Mouse (Mus musculus): ENCODE measurements around the gene Ush1c. TPM values are rescaled to one million over a fixed set of nuclear protein-coding genes. Genes with fewer than 3 reads are reported as not detected.
"Not testable (repeated sequence)": the region's sequence is repeated elsewhere in the genome, so short reads cannot be mapped to it uniquely, and the experiment has no call there.

The Ush1c gene
- polyA plus RNA-seq, 1 experiment = 0.29 TPM

GRCm38 (mm10) chr7:46181590-46181989 lies 56.7 kb downstream of the Ush1c start:
- Histone ChIP-seq H3K4me3 (ENCODE audit: insufficient read depth, low read length) (no peak overlapping the region), H3K27ac (ENCODE audit: insufficient read depth, low read length) (no peak overlapping the region), H3K4me1 (ENCODE audit: control insufficient read depth, insufficient read depth, low read length) (peaks cover 6% of the 10 kb centered on the region; the same call in 1 of the 2 replicates)
- TF ChIP-seq POLR2A (IDR thresholded peaks at IDR 0.05; ENCODE audit: extremely low read depth, insufficient read depth, low read length) (no peak), CTCF (IDR thresholded peaks at IDR 0.05; ENCODE audit: extremely low read depth, insufficient read depth, low read length) (peak; percentile 93)

DNA sequence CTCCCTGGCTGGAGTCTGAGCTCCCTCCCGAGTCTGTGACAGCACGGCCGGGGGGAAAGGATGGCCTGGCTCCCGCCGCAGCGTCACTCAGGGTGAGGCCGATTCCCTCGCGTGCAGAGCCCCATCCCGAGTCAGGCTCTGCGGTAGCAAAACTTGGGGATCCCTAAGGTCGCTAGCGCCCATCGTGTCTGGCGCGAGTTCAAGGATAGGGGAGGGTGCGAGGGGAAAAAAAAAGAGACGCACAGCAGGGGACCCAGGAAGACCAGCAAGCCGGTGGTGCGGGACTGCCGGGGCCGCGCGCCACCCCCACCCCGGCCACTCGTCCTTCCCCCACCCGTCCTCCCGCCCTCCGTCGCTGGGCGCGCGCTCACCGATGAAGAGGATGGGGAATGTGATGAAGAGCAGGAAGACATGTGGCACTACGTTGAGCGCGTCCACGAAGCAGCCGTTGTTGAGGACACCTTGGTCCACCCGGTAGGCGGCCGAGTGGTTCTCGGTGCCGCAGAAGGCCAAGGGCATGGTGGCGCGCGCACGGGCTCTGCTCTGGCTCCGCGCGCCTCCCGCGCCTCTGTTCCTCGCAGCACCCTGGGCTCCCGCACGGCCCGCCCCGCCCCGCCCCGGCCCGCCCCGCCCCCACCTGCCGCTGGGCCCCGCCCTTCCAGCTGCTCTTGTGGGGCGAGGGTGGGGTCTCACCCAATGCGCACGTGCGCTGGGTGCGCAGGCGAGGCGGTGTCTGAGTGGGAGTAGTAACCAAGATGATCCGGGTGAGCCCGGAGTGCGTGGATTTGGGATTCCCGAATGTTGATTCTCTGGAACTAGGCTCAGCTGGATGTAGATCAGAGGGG lies 58.6 kb downstream of the Ush1c start, which contains the start of gene Abcc8:
Gene Abcc8 (minus strand): TSS at position 603 of the 845 bp plus-strand sequence.
- TF ChIP-seq CTCF (IDR thresholded peaks at IDR 0.05; ENCODE audit: extremely low read depth, insufficient read depth, low read length) = no peak
- TF ChIP-seq POLR2A (IDR thresholded peaks at IDR 0.05; ENCODE audit: extremely low read depth, insufficient read depth, low read length) = peak; percentile 58; the same call in 1 of the 2 replicates
- Histone ChIP-seq H3K4me1 (ENCODE audit: control insufficient read depth, insufficient read depth, low read length) (peaks cover 6% of the 10 kb centered on the region; the same call in 1 of the 2 replicates), H3K4me3 (ENCODE audit: insufficient read depth, low read length) (peak within 1 kb of the TSS; percentile 98), H3K27ac (ENCODE audit: insufficient read depth, low read length) (no peak within 1 kb of the TSS)

DNA sequence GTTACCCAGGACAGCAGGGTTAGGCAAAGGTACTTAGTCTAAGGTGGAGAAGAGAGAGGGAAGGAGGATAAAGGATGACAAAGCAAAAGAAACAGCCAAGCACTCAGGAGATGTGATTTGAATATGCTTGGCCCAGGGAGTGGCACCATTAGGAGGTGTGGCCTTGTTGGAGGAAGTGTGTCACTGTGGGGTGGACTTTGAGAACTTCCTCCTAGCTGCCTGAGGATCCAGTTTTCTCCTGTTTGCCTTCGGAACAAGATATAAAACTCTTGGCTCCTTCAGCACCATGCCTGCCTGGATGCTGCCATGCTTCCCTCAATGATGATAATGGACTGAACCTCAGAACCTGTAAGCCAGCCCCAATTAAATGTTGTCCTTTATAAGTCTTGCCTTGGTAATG lies 69.3 kb downstream of the Ush1c start:
- H3K4me1 ChIP-seq (ENCODE audit: control insufficient read depth, insufficient read depth, low read length); H3K27ac ChIP-seq (ENCODE audit: insufficient read depth, low read length); H3K4me3 ChIP-seq (ENCODE audit: insufficient read depth, low read length): not testable (repeated sequence)

DNA sequence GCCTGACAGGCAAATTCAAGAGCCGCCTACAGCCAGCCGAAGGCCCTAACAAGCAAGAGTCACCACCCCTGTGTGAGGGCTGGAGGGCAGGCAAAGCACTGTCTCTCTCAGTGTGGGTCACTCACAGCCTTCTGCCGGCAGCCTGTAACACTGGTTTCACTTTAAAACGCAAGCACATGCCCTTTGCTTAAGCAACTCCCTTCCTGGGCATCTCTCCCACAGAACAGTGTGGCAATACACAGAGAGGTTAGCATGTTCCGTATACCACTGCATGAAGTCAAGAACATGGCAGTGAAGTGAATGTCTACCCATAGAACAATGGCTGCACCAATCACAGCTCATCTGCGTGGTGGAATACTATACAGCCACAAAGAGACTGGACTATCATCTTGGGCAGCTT lies 69.9 kb downstream of the Ush1c start:
- no peak overlapping the region for H3K4me3 ChIP-seq (ENCODE audit: insufficient read depth, low read length)
- TF ChIP-seq CTCF (IDR thresholded peaks at IDR 0.05; ENCODE audit: extremely low read depth, insufficient read depth, low read length) (no peak), POLR2A (IDR thresholded peaks at IDR 0.05; ENCODE audit: extremely low read depth, insufficient read depth, low read length) (no peak)
- H3K27ac ChIP-seq (ENCODE audit: insufficient read depth, low read length) = no peak overlapping the region
- H3K4me1 ChIP-seq (ENCODE audit: control insufficient read depth, insufficient read depth, low read length) = no peaks in the 10 kb centered on the region

GRCm38 (mm10) chr7:46167901-46168300 lies 70.4 kb downstream of the Ush1c start:
- Histone ChIP-seq H3K4me1 (ENCODE audit: control insufficient read depth, insufficient read depth, low read length) (no peaks in the 10 kb centered on the region), H3K27ac (ENCODE audit: insufficient read depth, low read length) (no peak overlapping the region), H3K4me3 (ENCODE audit: insufficient read depth, low read length) (no peak overlapping the region)
- no peak for TF ChIP-seq POLR2A (IDR thresholded peaks at IDR 0.05; ENCODE audit: extremely low read depth, insufficient read depth, low read length)
- TF ChIP-seq CTCF (IDR thresholded peaks at IDR 0.05; ENCODE audit: extremely low read depth, insufficient read depth, low read length) = no peak

GRCm38 (mm10) chr7:46165876-46166275 lies 72.4 kb downstream of the Ush1c start:
- no peak overlapping the region for H3K4me3 ChIP-seq (ENCODE audit: insufficient read depth, low read length)
- no peak for TF ChIP-seq CTCF (IDR thresholded peaks at IDR 0.05; ENCODE audit: extremely low read depth, insufficient read depth, low read length)
- no peak for TF ChIP-seq POLR2A (IDR thresholded peaks at IDR 0.05; ENCODE audit: extremely low read depth, insufficient read depth, low read length)
- no peak overlapping the region for H3K27ac ChIP-seq (ENCODE audit: insufficient read depth, low read length)
- no peaks in the 10 kb centered on the region for H3K4me1 ChIP-seq (ENCODE audit: control insufficient read depth, insufficient read depth, low read length)

DNA sequence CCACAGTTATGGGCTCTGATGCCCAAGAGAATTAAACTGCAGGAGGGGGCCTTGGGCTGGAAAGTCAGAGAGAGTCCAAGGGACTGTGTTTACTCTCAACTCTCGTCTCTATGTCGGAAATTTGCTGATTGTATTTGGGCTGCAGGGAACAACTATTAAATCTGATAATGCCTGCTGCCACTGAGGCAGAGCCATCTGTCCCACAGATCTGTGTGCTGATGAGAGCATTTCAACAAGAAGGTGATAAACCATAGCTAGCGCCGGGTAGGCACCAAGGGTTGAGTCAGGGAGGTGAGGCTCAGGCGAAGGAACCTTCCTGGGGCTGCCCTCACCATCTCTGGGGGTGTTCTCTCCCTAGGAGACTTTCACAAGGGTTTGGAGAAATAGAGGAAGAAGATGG lies 75.6 kb downstream of the Ush1c start:
- TF ChIP-seq POLR2A (IDR thresholded peaks at IDR 0.05; ENCODE audit: extremely low read depth, insufficient read depth, low read length) (no peak), CTCF (IDR thresholded peaks at IDR 0.05; ENCODE audit: extremely low read depth, insufficient read depth, low read length) (no peak)
- 0 out of 2 replicates have a peak, but pooled peaks cover 2% of the 10 kb centered on the region for H3K4me1 ChIP-seq (ENCODE audit: control insufficient read depth, insufficient read depth, low read length)
- no peak overlapping the region for H3K4me3 ChIP-seq (ENCODE audit: insufficient read depth, low read length)
- no peak overlapping the region; the same call in 1 of the 2 replicates for H3K27ac ChIP-seq (ENCODE audit: insufficient read depth, low read length)

- TF ChIP-seq POLR2A (IDR thresholded peaks at IDR 0.05; ENCODE audit: extremely low read depth, insufficient read depth, low read length) = no peak
- TF ChIP-seq CTCF (IDR thresholded peaks at IDR 0.05; ENCODE audit: extremely low read depth, insufficient read depth, low read length) = no peak
- Histone ChIP-seq H3K4me1 (ENCODE audit: control insufficient read depth, insufficient read depth, low read length) (0 out of 2 replicates have a peak, but pooled peaks cover 2% of the 10 kb centered on the region), H3K27ac (ENCODE audit: insufficient read depth, low read length) (no peak overlapping the region; the same call in 1 of the 2 replicates), H3K4me3 (ENCODE audit: insufficient read depth, low read length) (no peak overlapping the region)
These were observed 76.1 kb downstream of the Ush1c start for GRCm38 (mm10) chr7:46162132-46162727.

DNA sequence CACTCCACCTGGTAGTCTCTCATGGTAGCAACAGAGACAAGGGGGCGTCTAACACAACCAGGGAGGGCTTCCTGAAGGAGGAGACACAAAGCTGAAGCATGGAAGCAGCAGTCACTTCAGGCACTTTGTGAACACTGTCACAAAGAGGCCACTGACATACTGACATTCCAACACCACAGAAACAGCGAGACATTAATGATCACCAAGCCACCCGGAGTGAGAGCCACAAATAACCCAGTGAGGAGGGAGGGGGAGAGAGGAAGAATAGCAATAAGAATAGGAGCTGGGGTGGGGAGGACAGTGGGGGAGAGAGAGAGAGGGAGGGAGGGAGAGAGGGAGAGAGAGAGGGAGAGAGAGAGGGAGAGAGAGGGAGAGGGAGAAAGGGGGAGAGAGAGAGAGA lies 76.7 kb downstream of the Ush1c start:
- Histone ChIP-seq H3K27ac (ENCODE audit: insufficient read depth, low read length) (no peak overlapping the region), H3K4me1 (ENCODE audit: control insufficient read depth, insufficient read depth, low read length) (0 out of 2 replicates have a peak, but pooled peaks cover 2% of the 10 kb centered on the region), H3K4me3 (ENCODE audit: insufficient read depth, low read length) (no peak overlapping the region)
- no peak for TF ChIP-seq POLR2A (IDR thresholded peaks at IDR 0.05; ENCODE audit: extremely low read depth, insufficient read depth, low read length)
- TF ChIP-seq CTCF (IDR thresholded peaks at IDR 0.05; ENCODE audit: extremely low read depth, insufficient read depth, low read length) = no peak

GRCm38 (mm10) chr7:46157746-46158145 lies 80.6 kb downstream of the Ush1c start:
- Histone ChIP-seq H3K4me1 (ENCODE audit: control insufficient read depth, insufficient read depth, low read length) (0 out of 2 replicates have a peak, but pooled peaks cover 2% of the 10 kb centered on the region), H3K27ac (ENCODE audit: insufficient read depth, low read length) (no peak overlapping the region), H3K4me3 (ENCODE audit: insufficient read depth, low read length) (no peak overlapping the region)
- no peak for TF ChIP-seq CTCF (IDR thresholded peaks at IDR 0.05; ENCODE audit: extremely low read depth, insufficient read depth, low read length)
- no peak for TF ChIP-seq POLR2A (IDR thresholded peaks at IDR 0.05; ENCODE audit: extremely low read depth, insufficient read depth, low read length)

All from cortical plate, adult 2 months (tissue).